8 mouse cellular contexts compared by ENCODE assay signal in the genomic region with DNA sequence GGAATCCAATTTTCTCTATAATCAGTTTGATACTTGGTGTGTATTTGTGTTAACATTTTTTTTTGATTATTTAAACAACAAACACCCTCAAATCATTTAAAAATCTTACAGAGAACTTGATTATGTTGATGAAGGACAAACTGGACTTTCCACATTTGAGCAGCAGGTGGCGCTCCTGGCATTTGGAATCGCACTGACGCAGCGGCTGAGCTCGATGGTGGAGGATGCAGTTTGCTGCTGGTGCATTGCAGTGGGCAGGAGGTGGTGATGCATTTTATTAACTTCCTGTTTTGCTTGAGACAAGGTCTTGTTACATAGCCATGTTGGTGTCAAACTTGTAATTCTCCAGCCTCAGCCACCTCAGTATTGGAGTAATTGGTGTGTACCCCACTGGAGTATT. TPM values are rescaled to one million over a fixed set of nuclear protein-coding genes. Genes with fewer than 3 reads are reported as not detected.
DNase-seq lines count a peak whose midpoint lies in the region.

No protein-coding gene starts in this region.

- intact Hi-C loops in heart, postnatal 14 days (cut with DNase I), result loop anchor here (10.0 kb wide), 1 partner anchor 259 kb away; no protein-coding TSS in a partner anchor

- peak; percentile 40 for DNase-seq in CD4-positive helper T cell, adult 2 months (ENCODE audit: low read depth, low spot score)
- peak; percentile 85 for DNase-seq in adrenal gland, postnatal 10 days
- DNase-seq in embryo, embryonic 11 days, result peak; percentile 87
- peak; percentile 71 to 83 for DNase-seq in heart, postnatal 14 days
- peak; percentile 76 for DNase-seq in layer of hippocampus, adult 11-12 months (ENCODE audit: low spot score)
- peak; percentile 23 for DNase-seq in lung, postnatal 25 days (ENCODE audit: low spot score)
- peak; percentile 79 for DNase-seq in retina, postnatal 1 day
- DNase-seq in urinary bladder, postnatal 10 days (ENCODE audit: low spot score), result peak; percentile 44

RNA-seq across cellular contexts. Expression of a gene that starts 56.7 kb away (rescaled TPM):
- 1 to 10 TPM; 1.3 to 1.7 TPM for total RNA-seq in adrenal gland, postnatal 10 days (2021)
- total RNA-seq in heart, postnatal 14 days (2021), result under 1 TPM; 0.32 to 0.43 TPM

Comparison
In these comparisons a context has a peak if more than half of its experiments do, and no peak if none do; other contexts are left out.
1. Peak in every context shown above with its lines: DNase-seq.
2. DNase-seq: peak in every context shown above with its lines; median percentile 87 in embryo, embryonic 11 days; 85 in adrenal gland, postnatal 10 days; 79 in retina, postnatal 1 day; 77 in heart, postnatal 14 days; 76 in layer of hippocampus, adult 11-12 months; 44 in urinary bladder, postnatal 10 days; 40 in CD4-positive helper T cell, adult 2 months; 23 in lung, postnatal 25 days.